Mouse (Mus musculus): ENCODE data around the gene Clmn.

The Clmn gene

DNA sequence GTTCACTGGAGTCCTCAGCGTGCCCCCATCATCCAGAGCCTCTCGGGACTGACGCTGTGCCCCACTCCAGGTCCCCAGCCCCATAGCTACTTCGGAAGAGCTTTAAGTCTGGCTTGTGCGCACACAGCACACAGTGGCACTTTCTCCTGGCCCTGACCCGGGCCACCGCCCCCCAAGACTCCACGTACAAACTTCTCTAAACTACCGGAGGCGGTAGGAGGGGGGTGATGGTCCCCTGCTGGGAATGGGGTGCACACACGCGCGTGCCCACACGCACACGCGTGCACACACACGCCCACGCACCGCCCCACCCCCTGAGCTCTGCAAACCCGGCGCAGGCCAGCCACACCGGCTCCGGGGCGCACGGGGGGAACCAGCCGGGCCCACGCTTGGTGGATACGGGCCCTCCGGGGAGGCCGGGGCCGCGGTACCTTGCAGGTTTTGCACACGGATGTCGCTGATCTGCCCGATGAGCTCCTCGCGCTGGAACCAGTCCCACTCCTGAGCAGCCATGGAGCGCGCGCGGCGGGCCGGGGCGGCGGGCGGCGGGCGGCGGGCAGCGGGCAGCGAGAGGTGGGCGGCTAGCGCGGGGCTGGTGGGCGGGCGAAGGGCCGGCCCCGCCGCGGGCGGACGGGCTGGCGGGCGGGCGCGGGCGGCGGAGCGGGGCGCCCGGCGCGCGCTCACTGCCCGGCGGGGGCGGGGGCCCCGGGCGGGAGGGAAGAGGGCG is at the start of gene Clmn:
TSS of gene Clmn (minus strand) at position 638 of the 727 bp plus-strand sequence.
- DNase-seq (ENCODE audit: low spot score): peak; percentile 35

DNA sequence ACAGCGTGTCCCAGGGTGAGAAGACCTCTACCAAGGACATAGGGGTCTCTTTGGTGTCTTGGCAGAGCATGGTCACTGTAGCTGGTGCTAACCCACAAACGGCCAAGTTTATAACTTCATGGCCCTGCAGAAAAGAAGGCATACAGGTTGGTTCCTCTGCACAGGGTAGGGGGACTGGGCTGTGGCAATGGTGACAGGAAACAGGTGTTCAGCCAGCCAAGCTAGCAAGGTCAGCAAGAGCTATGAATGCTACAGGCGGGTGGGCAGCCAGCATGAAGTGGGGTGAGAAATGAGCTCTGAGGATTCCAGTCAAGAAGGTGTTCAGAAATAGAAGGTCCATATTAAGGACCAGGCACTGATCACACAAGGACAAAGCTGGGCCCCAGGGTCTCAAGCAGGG is 48.1 kb upstream of the Clmn start:
- DNase-seq (ENCODE audit: low spot score): no peak

DNA sequence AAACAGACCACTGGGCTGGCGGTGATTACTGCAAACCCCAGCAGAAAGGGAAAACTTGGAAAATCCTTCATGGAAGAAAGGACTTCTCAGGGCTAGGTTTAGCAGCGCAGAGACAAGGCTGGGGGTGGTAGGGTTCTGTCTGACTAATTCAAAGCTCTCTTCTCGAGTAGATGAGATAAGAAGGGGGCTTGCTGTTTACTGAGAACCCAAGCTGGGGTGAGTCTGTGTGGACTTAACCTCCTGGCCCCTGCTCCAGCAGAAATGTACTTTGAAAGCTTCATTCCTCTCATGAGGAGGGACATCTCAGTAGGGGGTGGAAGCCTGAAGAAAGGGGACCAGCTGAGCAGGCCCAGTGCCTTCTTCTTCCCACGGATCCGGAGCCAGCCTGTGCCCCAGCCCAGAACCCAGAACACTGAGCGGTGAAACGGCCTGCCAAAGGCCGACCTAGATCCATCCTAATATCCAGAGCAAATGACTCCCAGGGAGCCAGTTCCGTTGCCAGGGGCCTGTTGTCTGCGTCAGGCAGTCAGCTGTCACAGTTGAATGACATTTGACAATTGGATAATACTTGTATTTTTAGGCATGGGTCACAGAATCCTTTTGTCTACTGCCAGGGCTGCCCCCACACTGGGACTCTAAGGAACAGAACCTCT is 47.5 kb upstream of the Clmn start:
- DNase-seq (ENCODE audit: low spot score): no peak

DNA sequence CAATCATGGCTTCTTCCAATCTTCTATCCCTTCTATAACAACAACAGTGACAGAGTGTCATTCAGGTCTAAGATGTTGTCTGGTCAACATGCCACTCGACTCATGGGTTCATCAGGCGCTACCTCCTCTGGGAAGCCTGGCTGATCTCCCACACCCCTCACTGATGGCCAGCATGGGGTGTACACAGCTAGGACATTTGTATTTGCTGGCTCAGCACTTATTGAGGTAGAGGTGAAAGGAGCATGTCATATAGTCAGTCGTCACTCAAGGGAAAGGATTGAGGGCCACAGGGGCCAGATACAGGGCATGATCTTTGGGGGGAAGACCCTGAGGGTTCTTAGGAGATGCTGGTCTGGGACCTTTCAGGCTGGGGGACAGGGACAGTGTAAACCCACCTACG is 44.9 kb upstream of the Clmn start:
- DNase-seq (ENCODE audit: low spot score): no peak

DNA sequence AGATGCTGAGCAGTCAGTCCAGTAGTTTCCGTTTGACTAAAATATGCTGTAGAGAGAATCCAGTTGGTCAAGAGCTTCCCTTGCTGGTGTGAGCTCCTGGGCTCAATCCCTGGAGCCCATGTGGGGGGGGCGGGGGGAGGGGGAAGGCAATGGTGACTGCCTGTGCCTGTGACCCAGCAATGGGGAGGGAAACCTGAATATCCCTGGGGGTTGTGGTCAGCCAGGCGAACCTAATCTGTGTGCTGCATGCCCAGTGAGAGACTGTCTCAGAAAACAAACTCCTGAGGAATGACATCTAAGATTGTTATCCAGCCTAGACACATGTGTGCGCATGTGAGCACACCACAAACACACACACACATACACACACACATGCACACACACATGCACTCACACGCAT is 44.1 kb upstream of the Clmn start:
- DNase-seq (ENCODE audit: low spot score): no peak

DNA sequence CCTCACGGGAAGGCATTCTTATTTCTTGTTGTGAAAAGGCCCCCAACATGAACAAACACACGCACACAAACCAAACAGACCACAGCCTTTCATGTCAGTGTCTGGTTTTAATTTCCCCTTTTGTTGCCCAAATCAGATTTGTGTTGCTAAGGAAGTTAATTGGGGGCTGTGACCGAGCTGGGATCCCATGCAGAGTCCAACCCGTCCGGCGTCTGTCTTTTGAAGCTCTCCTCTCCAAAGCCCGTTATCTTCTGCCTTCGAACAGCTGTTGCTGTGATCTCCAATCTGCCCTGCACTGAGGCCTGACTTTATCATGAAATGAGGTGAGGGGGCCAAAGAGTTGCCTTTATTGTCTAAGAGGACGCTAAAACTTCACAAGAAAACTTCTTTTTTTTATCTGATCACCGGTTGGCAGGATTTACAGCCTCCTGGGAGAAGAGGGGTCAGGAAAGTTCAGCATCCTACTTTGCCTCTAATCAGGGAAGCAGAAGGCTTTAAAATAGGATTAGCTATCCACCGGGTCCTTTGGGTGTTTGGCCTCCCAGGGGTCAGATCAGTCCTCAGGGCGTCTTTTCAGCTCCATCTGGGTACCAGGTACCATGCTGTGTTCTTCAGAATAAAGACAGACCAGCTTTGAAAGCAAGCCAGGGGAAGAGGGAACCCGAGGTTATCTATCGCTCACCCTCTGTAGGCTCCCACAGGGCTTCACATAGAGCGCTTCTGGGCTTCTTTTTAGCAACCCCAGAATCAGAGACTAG is 43.3 kb upstream of the Clmn start:
- no peak for DNase-seq (ENCODE audit: low spot score)

DNA sequence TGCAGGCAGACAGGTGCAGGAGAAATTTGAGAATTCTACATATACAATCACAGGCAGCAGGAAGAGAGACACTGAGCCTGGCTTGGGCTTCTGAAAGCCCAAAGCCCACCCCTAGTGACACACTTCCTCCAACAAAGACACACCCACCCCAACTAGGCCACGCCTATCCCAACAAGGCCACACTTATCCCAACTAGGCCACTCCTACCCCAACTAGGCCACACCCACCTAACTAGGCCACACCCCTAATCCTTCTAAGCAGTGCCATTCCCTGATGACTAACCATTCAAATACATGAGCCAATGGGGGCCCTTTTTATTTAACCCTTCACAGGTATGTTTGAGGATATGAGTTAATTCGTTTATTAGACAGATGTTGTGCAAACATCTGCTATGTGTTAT is 42.3 kb upstream of the Clmn start:
- DNase-seq (ENCODE audit: low spot score): no peak

DNA sequence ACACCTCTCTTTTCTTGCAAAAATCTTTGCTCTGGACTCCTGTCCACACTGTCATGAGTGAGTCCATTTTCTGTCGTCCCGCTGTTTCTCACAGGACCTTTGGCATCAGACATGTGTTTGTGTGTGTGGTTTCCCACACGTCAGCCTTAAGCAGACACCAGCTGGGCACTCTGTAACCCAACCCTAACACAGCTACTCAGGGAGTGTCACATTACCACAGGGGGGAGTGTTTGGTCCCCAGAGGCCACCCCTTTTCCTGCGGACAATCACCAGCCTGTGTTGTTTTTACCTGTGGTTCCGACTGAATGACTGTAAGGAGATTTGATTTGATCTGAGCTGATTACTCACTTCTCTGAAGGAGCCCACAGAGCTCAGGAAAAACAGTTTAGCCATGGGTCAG is 39.3 kb upstream of the Clmn start:
- DNase-seq (ENCODE audit: low spot score): no peak

DNA sequence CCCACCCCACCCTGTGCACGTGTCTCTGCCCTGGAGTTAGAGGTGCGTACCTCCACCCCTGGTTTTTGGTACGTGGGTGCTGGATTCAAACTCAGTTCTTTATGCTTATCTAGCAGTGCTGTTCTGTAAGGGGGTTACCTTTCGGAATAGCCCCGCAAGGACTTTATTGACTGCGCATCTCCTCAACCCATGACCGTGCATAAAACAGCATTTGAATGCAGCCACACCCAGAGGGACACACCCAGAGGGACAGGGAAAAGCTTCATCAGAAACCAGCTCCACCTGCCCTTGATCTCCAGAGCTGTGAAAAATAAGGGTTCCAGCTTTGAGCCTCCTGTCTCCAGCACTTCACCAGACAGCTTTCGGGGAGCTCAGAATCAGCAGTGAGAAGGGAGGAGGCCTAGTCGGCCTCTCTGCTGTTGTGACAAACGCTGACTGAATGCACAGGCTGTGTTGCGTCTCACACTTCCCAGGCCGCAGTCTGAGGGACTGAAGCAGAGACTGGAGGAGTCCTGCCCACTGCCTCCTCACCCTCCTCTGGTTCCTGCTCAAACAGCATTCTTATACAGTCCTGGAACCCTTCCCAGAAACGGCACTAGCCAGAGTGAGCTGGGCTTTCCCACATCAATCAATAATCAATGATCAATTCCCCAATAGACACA is 37.6 kb upstream of the Clmn start:
- DNase-seq (ENCODE audit: low spot score): no peak

DNA sequence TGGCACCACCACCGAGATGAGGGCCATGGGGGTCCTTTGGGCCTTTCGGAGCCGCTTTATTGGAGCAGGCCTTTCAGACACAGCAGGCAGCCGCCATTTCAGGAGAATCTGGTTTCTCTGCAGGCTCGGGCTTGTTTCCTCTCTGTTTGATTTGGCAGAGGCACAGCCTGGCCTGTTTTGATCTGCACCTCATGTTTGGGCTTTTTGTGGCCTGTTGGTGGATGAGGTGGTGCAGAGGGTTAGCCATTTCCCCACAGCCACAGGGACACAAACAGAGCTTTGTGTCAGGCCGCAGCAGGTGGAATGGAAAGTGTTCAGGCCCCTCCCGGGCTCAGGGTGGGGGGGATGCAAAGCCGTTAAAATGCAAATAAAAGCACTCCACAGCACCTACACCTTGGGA is 36.4 kb upstream of the Clmn start:
- DNase-seq (ENCODE audit: low spot score): no peak

DNA sequence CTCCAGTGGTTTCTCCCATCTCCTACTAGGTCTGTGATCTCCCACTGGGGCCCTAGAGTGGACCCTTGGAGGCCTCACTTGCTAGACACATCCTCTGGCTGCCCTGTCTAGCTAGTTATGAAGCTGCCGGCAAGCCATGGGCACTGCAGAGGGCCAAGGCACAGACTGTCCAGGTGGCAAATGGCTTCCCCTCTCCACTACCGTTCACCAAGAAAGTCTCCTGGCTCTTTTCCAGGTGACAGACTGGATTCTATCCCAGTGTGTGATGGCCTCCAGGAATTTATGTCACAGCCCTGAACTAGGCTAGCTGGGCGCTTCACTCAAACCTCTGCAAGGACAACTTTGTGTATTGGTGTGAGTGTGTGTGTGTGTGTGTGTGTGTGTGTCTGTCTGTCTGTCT is 35.0 kb upstream of the Clmn start:
- DNase-seq (ENCODE audit: low spot score): no peak

DNA sequence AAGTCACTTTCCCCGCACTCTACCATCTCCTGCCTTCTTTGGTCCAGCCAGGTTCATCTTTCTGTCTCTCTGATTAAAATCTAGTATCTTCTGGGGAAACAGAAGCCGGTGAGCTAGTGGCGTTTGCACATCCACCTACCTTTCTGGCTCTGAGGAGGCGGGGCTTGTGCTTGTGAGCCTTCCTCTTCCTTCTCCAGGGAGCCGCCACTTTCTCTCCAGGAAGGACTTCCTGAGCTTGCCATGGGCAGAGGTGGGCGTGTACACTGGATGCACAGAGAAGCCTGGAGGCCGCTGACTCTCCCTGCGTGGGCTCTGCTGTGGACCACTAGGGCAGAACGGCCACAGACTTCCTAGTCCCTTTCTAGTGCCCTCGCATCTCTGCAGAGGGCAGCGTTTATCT is 34.3 kb upstream of the Clmn start:
- DNase-seq (ENCODE audit: low spot score): no peak

DNA sequence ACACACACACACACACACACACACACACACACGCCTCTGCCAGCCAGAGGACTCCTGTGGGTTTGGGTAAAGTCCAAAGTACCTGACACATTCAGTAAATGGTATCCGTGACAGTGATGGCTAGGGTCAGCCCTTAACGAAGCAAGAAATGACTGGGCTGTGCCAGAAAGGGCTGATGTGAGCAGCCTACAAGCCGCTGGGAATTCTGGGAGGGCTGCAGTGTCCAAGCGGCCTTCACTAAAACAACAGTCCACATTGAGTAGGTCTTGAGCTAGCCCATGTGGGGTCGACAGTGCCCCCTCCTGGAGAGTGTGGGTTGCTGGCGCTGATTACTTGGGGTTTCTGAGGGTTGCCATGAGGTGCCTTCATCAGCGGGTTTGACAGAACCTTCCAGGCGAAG is 33.8 kb upstream of the Clmn start:
- no peak for DNase-seq (ENCODE audit: low spot score)

DNA sequence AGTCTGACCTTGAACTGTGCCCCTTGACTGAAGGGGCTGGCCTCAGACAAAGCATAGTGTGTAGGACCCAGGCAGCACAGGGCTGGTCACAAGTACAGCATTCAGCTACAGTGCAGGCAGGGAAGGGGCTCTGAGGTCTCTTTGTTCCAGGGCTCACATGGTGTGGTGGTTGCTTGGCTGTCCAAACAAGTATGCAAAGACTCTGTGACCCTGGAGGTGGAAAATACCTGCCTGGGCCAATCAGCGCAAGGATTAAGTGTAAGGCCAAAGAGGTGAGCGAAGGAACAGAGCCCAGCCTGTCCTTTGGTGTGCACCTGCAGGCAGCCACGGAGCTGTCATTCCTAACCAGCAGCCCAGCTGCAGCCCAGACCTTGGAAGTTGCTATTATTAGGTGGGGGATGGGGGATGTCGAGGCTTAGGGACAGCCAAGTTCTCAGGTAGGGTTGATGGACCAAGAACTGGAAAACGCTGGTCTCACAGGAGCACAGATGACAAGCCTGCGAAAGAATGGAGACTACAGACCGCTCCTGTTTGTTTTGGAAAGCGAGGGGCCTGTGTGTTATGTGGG is 32.3 kb upstream of the Clmn start:
- DNase-seq (ENCODE audit: low spot score): no peak

DNA sequence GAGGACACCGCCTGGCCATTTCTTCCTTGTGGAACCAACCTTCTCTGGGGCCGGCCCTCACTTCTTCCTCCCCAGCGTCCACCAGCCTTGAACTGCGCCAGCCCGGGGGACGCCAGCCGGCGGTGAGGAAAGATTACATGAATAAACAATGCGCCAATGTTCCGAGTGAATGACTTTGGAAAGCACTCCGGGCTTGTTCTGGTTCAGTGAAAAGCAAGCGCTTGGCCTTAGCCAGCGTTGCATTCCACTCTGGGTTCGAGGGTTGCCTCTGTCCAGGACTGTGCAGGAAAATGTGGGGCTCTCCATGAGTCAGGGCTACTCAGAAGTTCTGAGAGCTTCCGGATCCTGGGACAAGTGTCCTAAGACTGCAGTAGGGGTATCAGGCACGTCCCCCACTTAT is 31.8 kb upstream of the Clmn start:
- no peak for DNase-seq (ENCODE audit: low spot score)

DNA sequence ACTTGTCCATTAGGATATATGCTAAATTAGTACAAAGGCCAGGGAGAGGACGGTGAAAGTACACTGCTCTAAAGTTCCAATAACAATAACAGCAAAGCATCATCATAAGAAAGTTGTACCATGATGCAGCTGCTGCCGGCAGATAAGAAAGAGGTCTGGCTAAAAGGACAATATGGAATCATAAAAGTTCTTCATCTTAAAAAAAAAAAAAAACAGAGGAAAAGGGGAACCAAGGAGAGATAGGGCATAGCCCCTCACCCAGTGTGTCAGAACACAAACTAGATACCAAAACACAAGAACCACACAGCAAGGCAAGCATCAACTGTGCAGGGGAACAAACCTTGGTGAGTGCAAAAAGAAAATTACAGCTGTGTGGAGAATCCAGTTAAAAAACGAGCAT is 27.4 kb upstream of the Clmn start:
- no peak for DNase-seq (ENCODE audit: low spot score)

DNA sequence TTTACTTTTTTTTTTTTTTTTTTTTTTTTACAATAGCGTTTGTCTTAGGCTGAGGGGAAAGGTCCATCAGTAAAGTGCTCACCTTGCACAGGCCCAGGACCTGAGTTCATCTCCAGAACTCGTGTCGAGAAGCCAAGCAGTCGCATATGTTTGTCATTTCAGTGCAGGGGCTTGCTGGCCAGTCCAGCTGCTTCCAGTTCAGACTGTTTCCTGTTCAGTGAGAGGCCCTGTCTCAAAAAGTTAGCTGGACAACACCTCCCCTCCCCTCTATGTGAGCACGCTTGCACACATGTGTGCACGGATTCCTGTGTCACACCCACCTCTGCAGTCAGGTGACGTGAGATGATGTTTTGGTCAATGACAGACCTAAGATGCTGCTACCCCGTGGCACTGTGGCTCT is 25.2 kb upstream of the Clmn start:
- DNase-seq (ENCODE audit: low spot score): no peak

DNA sequence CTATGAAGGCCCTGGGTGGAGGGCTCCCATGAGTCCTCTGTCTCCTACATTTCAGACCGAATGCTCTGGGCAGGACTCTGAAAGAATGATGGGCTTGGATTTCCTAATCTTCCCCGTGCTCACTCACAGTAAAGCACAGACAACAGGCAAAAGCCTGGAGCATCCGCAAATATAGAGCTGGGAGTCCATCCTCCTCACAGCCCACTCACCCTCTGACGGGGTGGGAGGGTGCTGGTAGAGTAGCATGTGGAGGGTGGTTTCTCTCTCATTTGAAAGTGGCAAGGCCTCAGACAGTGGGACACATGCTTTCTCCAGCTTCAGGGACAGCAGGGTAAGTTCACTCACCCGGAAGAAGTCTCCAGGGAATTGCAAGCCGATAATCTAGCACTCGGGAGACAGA is 21.2 kb upstream of the Clmn start:
- no peak for DNase-seq (ENCODE audit: low spot score)

DNA sequence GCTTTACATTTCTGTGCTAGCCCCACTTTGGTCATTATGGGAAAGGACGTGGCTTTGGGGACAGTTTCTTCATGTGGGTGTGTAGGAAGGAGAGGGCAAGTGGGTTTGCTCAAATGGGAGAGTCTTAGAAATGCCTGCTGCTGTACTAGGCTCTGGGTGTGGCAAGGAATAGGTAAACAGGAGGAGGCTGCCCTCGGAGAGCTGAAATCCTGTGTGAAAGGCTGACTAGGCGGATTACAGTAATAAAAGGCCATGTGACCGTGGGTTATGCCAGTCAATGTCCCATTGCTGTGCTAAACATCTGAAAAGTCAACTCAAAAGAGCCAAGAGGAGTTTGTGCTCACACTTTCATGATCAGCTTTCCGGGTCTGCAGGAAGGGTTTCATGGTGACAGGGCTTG is 17.7 kb upstream of the Clmn start:
- DNase-seq (ENCODE audit: low spot score): no peak

DNA sequence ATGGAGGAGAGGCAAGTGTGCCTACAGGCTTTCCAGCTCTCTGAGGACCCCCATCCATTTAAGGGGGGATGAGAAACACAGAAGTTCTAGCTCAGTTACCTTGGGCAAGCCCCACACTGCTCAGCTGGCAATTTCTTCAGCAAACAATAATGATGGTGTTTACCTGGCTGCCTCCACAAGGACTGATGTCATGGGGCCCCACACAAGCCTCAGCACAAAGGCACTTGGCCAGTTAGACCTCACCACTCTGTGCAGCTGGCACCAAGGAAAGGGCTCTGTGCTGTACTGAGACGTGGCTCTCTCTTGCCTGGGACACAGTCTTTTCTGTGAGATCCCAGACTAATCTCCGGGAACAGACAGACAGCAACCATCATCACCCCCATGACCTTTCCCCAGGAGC is 17.2 kb upstream of the Clmn start:
- no peak for DNase-seq (ENCODE audit: low spot score)

DNA sequence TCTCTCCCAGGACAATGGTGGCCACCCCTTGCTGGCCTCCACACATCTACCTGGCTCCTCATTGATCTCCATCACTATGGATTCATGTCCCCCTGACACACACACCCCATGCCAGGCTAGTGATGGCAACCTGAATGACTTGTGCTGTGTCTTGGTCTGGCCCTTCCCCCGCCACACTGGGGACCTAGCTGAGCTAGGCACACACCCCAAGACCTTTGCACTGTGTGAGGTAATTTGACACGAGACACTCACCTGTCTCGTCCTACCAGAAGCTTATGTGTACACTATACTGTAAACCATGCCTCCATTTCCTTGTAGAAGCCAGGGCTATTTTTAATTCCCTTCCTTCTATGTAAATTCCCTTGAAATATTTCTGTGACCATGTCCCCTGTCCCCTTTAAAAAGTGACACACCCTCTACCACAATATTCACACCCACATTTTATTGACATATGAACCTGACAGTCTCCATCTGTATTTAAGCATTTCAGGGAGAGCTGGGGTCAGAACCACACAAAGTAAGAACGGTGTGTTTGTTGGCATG is 16.7 kb upstream of the Clmn start:
- no peak for DNase-seq (ENCODE audit: low spot score)

DNA sequence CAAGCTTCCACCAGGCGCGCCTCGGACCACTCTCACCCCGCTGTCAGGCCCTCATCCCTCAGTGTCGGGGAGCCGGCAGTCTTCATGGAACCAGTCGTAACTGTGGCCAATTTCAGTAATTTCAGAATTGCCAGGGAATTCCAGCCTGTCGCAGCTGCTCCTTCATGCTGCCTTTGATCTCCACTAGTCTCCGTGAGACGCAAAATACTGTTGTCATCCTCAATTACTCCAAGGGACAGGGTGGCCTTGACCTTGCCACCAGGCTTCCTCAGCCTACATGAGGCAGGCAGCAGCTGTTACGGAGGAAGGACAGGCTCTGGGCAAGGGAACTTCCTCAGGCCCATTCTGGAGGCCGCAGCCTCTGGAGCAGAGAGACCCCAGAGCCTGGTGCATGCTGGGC is 15.5 kb upstream of the Clmn start:
- no peak for DNase-seq (ENCODE audit: low spot score)
